Mouse (Mus musculus) erythroblast, embryonic 14.5 days (primary cell): Measurements from ENCODE around the gene Spata2.

Source experiments
- GATA1 ChIP-seq: IDR thresholded peaks from 2 replicates; pipeline ENCODE4 v1.6.1; 2012; ENCODE audit warnings: low read length, inconsistent platforms, mixed read lengths
- TAL1 ChIP-seq: IDR thresholded peaks from 3 replicates; pipeline ENCODE4 v1.6.1; 2012; ENCODE audit warnings: low read length, inconsistent platforms, mixed read lengths

- TF ChIP-seq TAL1 (no peak), GATA1 (no peak)
These were observed 14.6 kb downstream of the Spata2 start for GRCm38 (mm10) chr2:167478128-167478527.
